Mouse (Mus musculus) right cerebral cortex, adult 18-20 months (tissue): ENCODE measurements around the gene Mapkap1.
A peak's percentile ranks its signal among the peaks of the same experiment; 100 is the strongest.

Experiments used
- DNase-seq: peaks from one replicate; pipeline ENCODE4 v3.0.0; 2022; ENCODE audit warnings: mixed read lengths

Mapkap1 gene

GRCm38 (mm10) chr2:34533281-34533680 lies 126.7 kb downstream of the Mapkap1 start:
- no peak for DNase-seq

GRCm38 (mm10) chr2:34534996-34535395 lies 128.4 kb downstream of the Mapkap1 start:
- no peak for DNase-seq

- no peak for DNase-seq
Observed at GRCm38 (mm10) chr2:34537356-34537755, 130.8 kb downstream of the Mapkap1 start.

GRCm38 (mm10) chr2:34543581-34543980 lies 137.0 kb downstream of the Mapkap1 start:
- no peak for DNase-seq

- DNase-seq = peak; percentile 27
Observed at GRCm38 (mm10) chr2:34544021-34544420, 137.4 kb downstream of the Mapkap1 start.

- DNase-seq = no peak
Observed at GRCm38 (mm10) chr2:34544646-34545395, 138.2 kb downstream of the Mapkap1 start.

- peak; percentile 66 for DNase-seq
Observed at GRCm38 (mm10) chr2:34546176-34546677, 139.7 kb downstream of the Mapkap1 start.

GRCm38 (mm10) chr2:34547516-34547915 lies 140.9 kb downstream of the Mapkap1 start:
- no peak for DNase-seq

- DNase-seq = no peak
Observed at GRCm38 (mm10) chr2:34548961-34549360, 142.4 kb downstream of the Mapkap1 start.

GRCm38 (mm10) chr2:34549469-34549868 lies 142.9 kb downstream of the Mapkap1 start:
- DNase-seq = no peak

- DNase-seq = no peak
Observed at GRCm38 (mm10) chr2:34552772-34553171, 146.2 kb downstream of the Mapkap1 start.

- no peak for DNase-seq
Observed at GRCm38 (mm10) chr2:34553580-34554231, 147.1 kb downstream of the Mapkap1 start.

GRCm38 (mm10) chr2:34560146-34560545 lies 153.6 kb downstream of the Mapkap1 start:
- DNase-seq = no peak

GRCm38 (mm10) chr2:34563089-34563694 lies 156.6 kb downstream of the Mapkap1 start:
- no peak for DNase-seq

- no peak for DNase-seq
Observed at GRCm38 (mm10) chr2:34563865-34564264, 157.3 kb downstream of the Mapkap1 start.

- no peak for DNase-seq
Observed at GRCm38 (mm10) chr2:34566146-34566545, 159.6 kb downstream of the Mapkap1 start.

GRCm38 (mm10) chr2:34566601-34567000 lies 160.0 kb downstream of the Mapkap1 start:
- DNase-seq = no peak

GRCm38 (mm10) chr2:34569131-34569530 lies 162.6 kb downstream of the Mapkap1 start:
- peak; percentile 71 for DNase-seq

GRCm38 (mm10) chr2:34570378-34570777 lies 163.8 kb downstream of the Mapkap1 start:
- DNase-seq = no peak

- DNase-seq = no peak
Observed at GRCm38 (mm10) chr2:34571096-34571495, 164.5 kb downstream of the Mapkap1 start.

GRCm38 (mm10) chr2:34573073-34573472 lies 166.5 kb downstream of the Mapkap1 start:
- no peak for DNase-seq

GRCm38 (mm10) chr2:34588546-34588945 lies 182.0 kb downstream of the Mapkap1 start:
- peak; percentile 14 for DNase-seq

- DNase-seq = no peak
Observed at GRCm38 (mm10) chr2:34591721-34592360, 185.3 kb downstream of the Mapkap1 start.
